Mouse (Mus musculus): Measurements from ENCODE around the gene Ccdc187. TPM values are rescaled to one million over a fixed set of nuclear protein-coding genes. Genes with fewer than 3 reads are reported as not detected.

The Ccdc187 gene
- total and polyA plus RNA-seq, 3 experiments: not detected

- Histone ChIP-seq H3K4me2 (ENCODE audit: insufficient read depth, low read depth, poor library complexity, severe bottlenecking) (no peak overlapping the region), H3K27me3 (replicated peaks) (peaks cover 2% of the 10 kb centered on the region), H3K4me1 (ENCODE audit: control insufficient read depth in 1 of 2, insufficient read depth in 2 of 2) (no peaks in the 10 kb centered on the region), H3K27ac (ENCODE audit: insufficient read depth, low read depth) (no peak overlapping the region), H3K9me3 (replicated peaks; ENCODE audit: low read length) (peaks cover 9% of the 10 kb centered on the region), H3K9ac (ENCODE audit: insufficient read depth, low read depth) (no peak overlapping the region), H3K79me2 (replicated peaks; ENCODE audit: control insufficient read depth, extremely low read depth, insufficient read depth, poor library complexity, severe bottlenecking) (no peaks in the 10 kb centered on the region), H3K36me3 (replicated peaks in 1 of 2; ENCODE audit: control insufficient read depth in 1 of 2, insufficient read depth in 1 of 2, low read length in 1 of 2) (peaks cover 39 to 50% of the 10 kb centered on the region in 2 experiments), H3K4me3 (replicated peaks in 1 of 3; ENCODE audit: low read depth in 2 of 3, low read length in 2 of 3, poor library complexity in 1 of 3) (no peak overlapping the region)
- TF ChIP-seq NELFE (IDR thresholded peaks at IDR 0.05; ENCODE audit: low read depth, low read length): no peak
- TF ChIP-seq HCFC1 (IDR thresholded peaks at IDR 0.05; ENCODE audit: low read depth, low read length): no peak
- no peak for TF ChIP-seq CHD1 (IDR thresholded peaks at IDR 0.05; ENCODE audit: low read depth, low read length)
- TF ChIP-seq MAZ (IDR thresholded peaks at IDR 0.05; ENCODE audit: low read depth, low read length): no peak
- TF ChIP-seq CHD2 (IDR thresholded peaks at IDR 0.05; ENCODE audit: low read length): no peak
- DNase-seq (ENCODE audit: extremely low read depth): no peak
- in situ Hi-C loops (cut with MboI; ENCODE audit: low pct_ligation_motif_present, low pct_unique_long_range_greater_than_20kb, low sequenced_read_pairs) (no loop called here), dilution Hi-C loops (cut with MboI; ENCODE audit: extremely low pct_ligation_motif_present, extremely low pct_unique_long_range_greater_than_20kb, low sequenced_read_pairs) (no loop called here)
These were observed 84.8 kb downstream of the Ccdc187 start for GRCm38 (mm10) chr2:26209566-26209965.

GRCm38 (mm10) chr2:26208126-26208789 lies 86.1 kb downstream of the Ccdc187 start, which contains the start of gene Lhx3:
TSS of gene Lhx3 (minus strand) at chr2:26208289.
- Histone ChIP-seq H3K4me1 (ENCODE audit: control insufficient read depth in 1 of 2, insufficient read depth in 2 of 2) (no peaks in the 10 kb centered on the region), H3K4me3 (replicated peaks in 1 of 3; ENCODE audit: low read depth in 2 of 3, low read length in 2 of 3, poor library complexity in 1 of 3) (no peak within 1 kb of the TSS), H3K27me3 (replicated peaks) (peaks cover 2% of the 10 kb centered on the region), H3K36me3 (replicated peaks in 1 of 2; ENCODE audit: control insufficient read depth in 1 of 2, insufficient read depth in 1 of 2, low read length in 1 of 2) (peaks cover 29 to 38% of the 10 kb centered on the region in 2 experiments), H3K4me2 (ENCODE audit: insufficient read depth, low read depth, poor library complexity, severe bottlenecking) (no peak within 1 kb of the TSS), H3K9ac (ENCODE audit: insufficient read depth, low read depth) (no peak within 1 kb of the TSS), H3K79me2 (replicated peaks; ENCODE audit: control insufficient read depth, extremely low read depth, insufficient read depth, poor library complexity, severe bottlenecking) (no peaks in the 10 kb centered on the region), H3K9me3 (replicated peaks; ENCODE audit: low read length) (peaks cover 9% of the 10 kb centered on the region), H3K27ac (ENCODE audit: insufficient read depth, low read depth) (no peak within 1 kb of the TSS)
- TF ChIP-seq USF1 (IDR thresholded peaks at IDR 0.05; ENCODE audit: low read depth, low read length) (no peak), MXI1 (IDR thresholded peaks at IDR 0.05; ENCODE audit: low read depth, low read length) (peak; percentile 29; the same call in 1 of the 2 replicates)
- DNase-seq (ENCODE audit: extremely low read depth): peak; percentile 22
- dilution Hi-C loops (cut with MboI; ENCODE audit: extremely low pct_ligation_motif_present, extremely low pct_unique_long_range_greater_than_20kb, low sequenced_read_pairs) (no loop called here), in situ Hi-C loops (cut with MboI; ENCODE audit: low pct_ligation_motif_present, low pct_unique_long_range_greater_than_20kb, low sequenced_read_pairs) (no loop called here)

- dilution Hi-C loops (cut with MboI; ENCODE audit: extremely low pct_ligation_motif_present, extremely low pct_unique_long_range_greater_than_20kb, low sequenced_read_pairs): no loop called here
- H3K9ac ChIP-seq (ENCODE audit: insufficient read depth, low read depth): no peak overlapping the region
- DNase-seq (ENCODE audit: extremely low read depth): no peak
- no peaks in the 10 kb centered on the region for H3K79me2 ChIP-seq (replicated peaks; ENCODE audit: control insufficient read depth, extremely low read depth, insufficient read depth, poor library complexity, severe bottlenecking)
- peaks cover 9% of the 10 kb centered on the region for H3K9me3 ChIP-seq (replicated peaks; ENCODE audit: low read length)
- peaks cover 25 to 33% of the 10 kb centered on the region in 2 experiments for H3K36me3 ChIP-seq (replicated peaks in 1 of 2; ENCODE audit: control insufficient read depth in 1 of 2, insufficient read depth in 1 of 2, low read length in 1 of 2)
- no peak overlapping the region for H3K4me2 ChIP-seq (ENCODE audit: insufficient read depth, low read depth, poor library complexity, severe bottlenecking)
- no peaks in the 10 kb centered on the region for H3K4me1 ChIP-seq (ENCODE audit: control insufficient read depth in 1 of 2, insufficient read depth in 2 of 2)
- TF ChIP-seq JUN (IDR thresholded peaks at IDR 0.05; ENCODE audit: insufficient read depth, low read depth, low read length) (no peak), POLR2A (IDR thresholded peaks at IDR 0.05; ENCODE audit: low read depth, low read length) (no peak), NRF1 (IDR thresholded peaks at IDR 0.05; ENCODE audit: low read depth, low read length) (no peak), KAT2A (IDR thresholded peaks at IDR 0.05; ENCODE audit: insufficient replicate concordance, low read length) (no peak), MXI1 (IDR thresholded peaks at IDR 0.05; ENCODE audit: low read depth, low read length) (no peak), GABPA (IDR thresholded peaks at IDR 0.05; ENCODE audit: insufficient replicate concordance, low read depth, low read length) (no peak), MYC (IDR thresholded peaks at IDR 0.05; ENCODE audit: low read depth, low read length) (no peak), ZC3H11A (IDR thresholded peaks at IDR 0.05; ENCODE audit: low read depth, low read length) (no peak), HCFC1 (IDR thresholded peaks at IDR 0.05; ENCODE audit: low read depth, low read length) (no peak), SIN3A (IDR thresholded peaks at IDR 0.05; ENCODE audit: low read length) (no peak)
- in situ Hi-C loops (cut with MboI; ENCODE audit: low pct_ligation_motif_present, low pct_unique_long_range_greater_than_20kb, low sequenced_read_pairs): no loop called here
- no peak overlapping the region for H3K27ac ChIP-seq (ENCODE audit: insufficient read depth, low read depth)
- peaks cover 2% of the 10 kb centered on the region for H3K27me3 ChIP-seq (replicated peaks)
- H3K4me3 ChIP-seq (replicated peaks in 1 of 3; ENCODE audit: low read depth in 2 of 3, low read length in 2 of 3, poor library complexity in 1 of 3): no peak overlapping the region
These were observed 86.8 kb downstream of the Ccdc187 start for GRCm38 (mm10) chr2:26207559-26207958.

All from CH12.LX (cell line).